Mouse (Mus musculus): Measurements from ENCODE around the gene 2610318N02Rik. TPM values are rescaled to one million over a fixed set of nuclear protein-coding genes. Genes with fewer than 3 reads are reported as not detected.
A peak's percentile ranks its signal among the peaks of the same experiment; 100 is the strongest.

Gene 2610318N02Rik
- total and polyA plus RNA-seq, 2 experiments, result 0.33 TPM; not detected in 1

DNA sequence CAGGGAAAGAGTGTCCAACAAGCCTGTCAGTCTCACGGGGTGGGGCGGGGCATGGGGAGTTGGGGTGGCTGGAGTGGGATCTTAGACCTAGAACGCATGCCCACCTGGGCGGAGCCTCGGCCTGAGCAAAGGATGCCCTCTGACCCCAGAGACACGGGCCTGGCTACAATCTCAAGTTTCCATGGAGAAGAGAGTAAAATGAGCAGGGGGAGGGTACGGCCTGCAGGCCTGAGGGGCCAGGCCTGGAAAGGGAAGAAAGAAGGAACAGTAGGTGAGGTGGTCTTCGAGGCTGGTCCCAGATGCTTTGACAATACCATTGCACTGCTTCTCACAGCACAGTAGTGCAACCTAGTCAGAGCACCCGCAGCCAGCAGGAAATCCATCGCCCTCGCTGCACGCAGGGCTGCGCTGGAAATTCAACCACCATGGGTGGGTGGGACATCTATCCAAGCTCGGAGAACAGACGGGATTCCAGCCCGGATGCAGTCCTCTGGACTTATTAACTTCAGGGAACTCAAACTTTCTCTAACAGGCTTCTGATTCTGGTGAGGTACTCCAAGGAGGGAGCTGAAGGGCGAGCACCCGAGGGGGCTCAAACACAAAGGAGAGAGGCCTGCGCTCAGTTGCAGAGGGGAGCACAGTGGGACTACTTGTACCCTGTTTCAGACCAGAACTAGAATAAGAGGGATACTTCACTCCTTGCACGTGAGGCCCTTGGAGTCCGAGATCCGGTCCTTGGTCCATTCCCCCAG, 672 bp downstream of the 2610318N02Rik start:
- H3K9ac ChIP-seq (ENCODE audit: low read depth, low read length), result no peak overlapping the region
- H3K27ac ChIP-seq (replicated peaks; ENCODE audit: insufficient read depth, low read depth, low read length), result no peak overlapping the region
- 46% methylated on average over 22 of the region's 22 CpGs for WGBS
- H3K79me2 ChIP-seq (ENCODE audit: control insufficient read depth, insufficient read depth, low read length), result no peaks in the 10 kb centered on the region
- no peaks in the 10 kb centered on the region for H3K27me3 ChIP-seq (ENCODE audit: control insufficient read depth, insufficient read depth, low read length)
- H3K4me1 ChIP-seq (ENCODE audit: control insufficient read depth, insufficient read depth, low read length), result 0 out of 2 replicates have a peak, but pooled peaks cover 2% of the 10 kb centered on the region
- H3K36me3 ChIP-seq (ENCODE audit: control insufficient read depth, insufficient read depth, low read length), result no peaks in the 10 kb centered on the region
- no peak overlapping the region for H3K4me3 ChIP-seq (ENCODE audit: insufficient read depth, low read depth, low read length)
- TF ChIP-seq CTCF (IDR thresholded peaks at IDR 0.05; ENCODE audit: low read depth, low read length) (no peak), POLR2A (IDR thresholded peaks at IDR 0.05; ENCODE audit: extremely low read depth, insufficient read depth, low read length) (no peak)
- no peak for DNase-seq (ENCODE audit: extremely low read depth, low read depth, low spot score)

- TF ChIP-seq CTCF (IDR thresholded peaks at IDR 0.05; ENCODE audit: low read depth, low read length) (no peak), POLR2A (IDR thresholded peaks at IDR 0.05; ENCODE audit: extremely low read depth, insufficient read depth, low read length) (no peak)
- 0 out of 2 replicates have a peak, but pooled peaks cover 2% of the 10 kb centered on the region for H3K4me1 ChIP-seq (ENCODE audit: control insufficient read depth, insufficient read depth, low read length)
- H3K27me3 ChIP-seq (ENCODE audit: control insufficient read depth, insufficient read depth, low read length), result no peaks in the 10 kb centered on the region
- no peaks in the 10 kb centered on the region for H3K36me3 ChIP-seq (ENCODE audit: control insufficient read depth, insufficient read depth, low read length)
- H3K27ac ChIP-seq (replicated peaks; ENCODE audit: insufficient read depth, low read depth, low read length), result no peak overlapping the region
- H3K79me2 ChIP-seq (ENCODE audit: control insufficient read depth, insufficient read depth, low read length), result no peaks in the 10 kb centered on the region
- WGBS, result 78% methylated on average over 14 of the region's 14 CpGs
- H3K9ac ChIP-seq (ENCODE audit: low read depth, low read length), result no peak overlapping the region
- no peak overlapping the region for H3K4me3 ChIP-seq (ENCODE audit: insufficient read depth, low read depth, low read length)
- DNase-seq (ENCODE audit: extremely low read depth, low read depth, low spot score), result no peak
Observed at GRCm38 (mm10) chr16:17121569-17121968, 3.4 kb downstream of the 2610318N02Rik start.

- 71% methylated on average over 5 of the region's 5 CpGs for whole genome bisulfite sequencing
- H3K4me1 ChIP-seq (ENCODE audit: control insufficient read depth, insufficient read depth, low read length), result no peaks in the 10 kb centered on the region
- H3K4me3 ChIP-seq (ENCODE audit: insufficient read depth, low read depth, low read length), result no peak overlapping the region
- H3K27ac ChIP-seq (replicated peaks; ENCODE audit: insufficient read depth, low read depth, low read length), result no peak overlapping the region
- no peak for TF ChIP-seq POLR2A (IDR thresholded peaks at IDR 0.05; ENCODE audit: extremely low read depth, insufficient read depth, low read length)
- no peak for TF ChIP-seq CTCF (IDR thresholded peaks at IDR 0.05; ENCODE audit: low read depth, low read length)
- no peaks in the 10 kb centered on the region for H3K27me3 ChIP-seq (ENCODE audit: control insufficient read depth, insufficient read depth, low read length)
- H3K9ac ChIP-seq (ENCODE audit: low read depth, low read length), result no peak overlapping the region
- no peak for DNase-seq (ENCODE audit: extremely low read depth, low read depth, low spot score)
- no peaks in the 10 kb centered on the region for H3K79me2 ChIP-seq (ENCODE audit: control insufficient read depth, insufficient read depth, low read length)
- no peaks in the 10 kb centered on the region for H3K36me3 ChIP-seq (ENCODE audit: control insufficient read depth, insufficient read depth, low read length)
Observed at GRCm38 (mm10) chr16:17117309-17117799, 7.6 kb downstream of the 2610318N02Rik start.

DNA sequence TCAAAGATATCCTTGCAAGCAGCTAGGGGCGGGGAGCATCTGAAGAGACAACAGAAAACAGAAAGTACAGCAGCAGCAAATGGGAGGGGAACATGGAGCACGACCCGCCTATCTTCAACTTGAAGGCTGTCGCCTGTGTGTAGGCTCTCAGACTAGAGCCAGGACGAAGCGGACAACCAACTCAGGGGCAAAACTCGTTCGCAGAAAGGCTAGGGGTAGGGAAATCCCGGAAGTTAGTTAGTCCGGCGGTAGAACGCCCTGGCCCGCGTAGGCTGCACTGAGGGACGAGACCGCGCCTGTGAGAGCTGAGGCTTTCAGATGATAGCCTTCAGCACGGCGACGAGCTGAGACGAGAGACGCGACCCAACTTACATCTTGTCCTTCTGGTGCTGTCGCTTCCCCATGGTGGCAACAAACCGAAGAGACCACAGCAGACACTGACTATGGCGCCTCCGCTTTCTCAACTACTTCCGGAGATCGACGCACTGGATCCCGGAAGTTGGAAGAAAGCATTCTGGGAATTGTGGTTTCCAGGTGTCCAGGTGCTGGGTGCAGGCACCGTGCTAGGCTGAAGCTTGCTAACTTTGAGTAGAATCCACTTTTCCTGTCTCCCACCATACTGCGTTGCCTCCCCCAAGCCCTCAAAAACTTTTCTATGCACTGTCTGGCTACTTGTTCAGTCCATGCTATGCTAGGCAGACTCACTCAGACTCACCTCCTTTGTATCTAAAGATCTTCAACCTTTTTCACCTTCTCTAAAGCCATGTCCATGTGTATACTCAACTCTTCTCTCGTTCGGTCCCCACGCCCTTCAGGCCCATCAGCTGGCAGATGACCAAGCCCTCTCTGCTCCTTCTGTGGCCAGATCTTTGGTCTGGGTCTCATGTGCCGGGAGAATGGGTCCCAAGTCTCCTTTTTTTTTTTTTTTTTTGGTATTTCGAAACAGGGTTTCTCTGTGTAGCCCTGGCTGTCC, 13.9 kb downstream of the 2610318N02Rik start, which contains the start of gene Ppil2:
Gene Ppil2 (minus strand): TSS at position 487 of the 973 bp plus-strand sequence.
- Histone ChIP-seq H3K9ac (ENCODE audit: low read depth, low read length) (peak within 1 kb of the TSS; percentile 83), H3K27me3 (ENCODE audit: control insufficient read depth, insufficient read depth, low read length) (no peaks in the 10 kb centered on the region), H3K79me2 (ENCODE audit: control insufficient read depth, insufficient read depth, low read length) (peaks cover 6% of the 10 kb centered on the region; the same call in 1 of the 2 replicates), H3K4me1 (ENCODE audit: control insufficient read depth, insufficient read depth, low read length) (peaks cover 5% of the 10 kb centered on the region; the same call in 1 of the 2 replicates), H3K4me3 (ENCODE audit: insufficient read depth, low read depth, low read length) (peak within 1 kb of the TSS; percentile 81), H3K36me3 (ENCODE audit: control insufficient read depth, insufficient read depth, low read length) (peaks cover 4% of the 10 kb centered on the region), H3K27ac (replicated peaks; ENCODE audit: insufficient read depth, low read depth, low read length) (peak within 1 kb of the TSS; percentile 57)
- 4% methylated on average over 38 of the region's 38 CpGs for WGBS
- peak; percentile 82 for DNase-seq (ENCODE audit: extremely low read depth, low read depth, low spot score)
- peak; percentile 50; the same call in 1 of the 2 replicates for TF ChIP-seq POLR2A (IDR thresholded peaks at IDR 0.05; ENCODE audit: extremely low read depth, insufficient read depth, low read length)
- TF ChIP-seq CTCF (IDR thresholded peaks at IDR 0.05; ENCODE audit: low read depth, low read length), result no peak

GRCm38 (mm10) chr16:17104600-17104999, 20.4 kb downstream of the 2610318N02Rik start:
- Histone ChIP-seq H3K4me1 (ENCODE audit: control insufficient read depth, insufficient read depth, low read length) (no peaks in the 10 kb centered on the region), H3K27ac (replicated peaks; ENCODE audit: insufficient read depth, low read depth, low read length) (no peak overlapping the region), H3K4me3 (ENCODE audit: insufficient read depth, low read depth, low read length) (no peak overlapping the region), H3K36me3 (ENCODE audit: control insufficient read depth, insufficient read depth, low read length) (peaks cover 12% of the 10 kb centered on the region), H3K27me3 (ENCODE audit: control insufficient read depth, insufficient read depth, low read length) (no peaks in the 10 kb centered on the region), H3K9ac (ENCODE audit: low read depth, low read length) (no peak overlapping the region), H3K79me2 (ENCODE audit: control insufficient read depth, insufficient read depth, low read length) (0 out of 2 replicates have a peak, but pooled peaks cover 2% of the 10 kb centered on the region)
- 77% methylated on average over 4 of the region's 4 CpGs for WGBS
- TF ChIP-seq POLR2A (IDR thresholded peaks at IDR 0.05; ENCODE audit: extremely low read depth, insufficient read depth, low read length), result no peak
- TF ChIP-seq CTCF (IDR thresholded peaks at IDR 0.05; ENCODE audit: low read depth, low read length), result no peak
- DNase-seq (ENCODE audit: extremely low read depth, low read depth, low spot score), result no peak
